8 mouse cellular contexts compared by ENCODE assay signal in genomic region chr10:120883069-120883415, GRCm38 (mm10). TPM values are rescaled to one million over a fixed set of nuclear protein-coding genes. Genes with fewer than 3 reads are reported as not detected.
DNase-seq lines count a peak whose midpoint lies in the region; ATAC-seq and TF ChIP-seq lines count a peak whose summit lies in the region.

No protein-coding gene starts in this region.

- H3K4me3 ChIP-seq in gastrocnemius, adult 2 months: peak overlapping the region; percentile 58
- peak overlapping the region; percentile 27 to 43; a peak in 3 of 4 replicates for H3K4me3 ChIP-seq in MEL (ENCODE audit: control insufficient read depth in 1 of 2, insufficient read depth in 1 of 2, low read depth in 2 of 2, low read length in 2 of 2)
- H3K4me3 ChIP-seq in hindbrain, embryonic 12.5 days: peak overlapping the region; percentile 35

- peak overlapping the region; percentile 17; the same call in 1 of the 2 replicates for H3K9ac ChIP-seq in MEL (ENCODE audit: control insufficient read depth, low read depth, low read length, poor library complexity, severe bottlenecking)
- peak overlapping the region; percentile 50; the same call in 1 of the 2 replicates for H3K9ac ChIP-seq in hindbrain, embryonic 12.5 days

- no peaks in the 10 kb centered on the region for H3K9me3 ChIP-seq in MEL (replicated peaks; ENCODE audit: insufficient read depth, low read length)
- H3K9me3 ChIP-seq in hindbrain, embryonic 12.5 days (replicated peaks): no peaks in the 10 kb centered on the region

- H3K79me2 ChIP-seq in MEL (ENCODE audit: control insufficient read depth, insufficient read depth, low read length, poor library complexity): no peaks in the 10 kb centered on the region

- no peak for TF ChIP-seq EP300 in MEL (IDR thresholded peaks at IDR 0.05; ENCODE audit: low read depth in 1 of 2, low read length in 2 of 2)

- peak overlapping the region; percentile 78 for H3K4me2 ChIP-seq in hindbrain, embryonic 12.5 days (replicated peaks)

- H3K27ac ChIP-seq in gastrocnemius, adult 2 months: peak overlapping the region; percentile 70
- H3K27ac ChIP-seq in MEL (ENCODE audit: control insufficient read depth, low read depth, low read length): no peak overlapping the region
- peak overlapping the region; percentile 71 for H3K27ac ChIP-seq in hindbrain, embryonic 12.5 days

- TF ChIP-seq CTCF in gastrocnemius, adult 2 months (IDR thresholded peaks at IDR 0.05): no peak
- no peak for TF ChIP-seq CTCF in MEL (IDR thresholded peaks at IDR 0.05 in 2 of 3, conservative IDR thresholded peaks at IDR 0.05 in 1 of 3; ENCODE audit: control insufficient read depth in 1 of 3, insufficient read depth in 1 of 3, low read depth in 2 of 3, low read length in 3 of 3, poor library complexity in 1 of 3, severe bottlenecking in 1 of 3)

- WGBS in hindbrain, embryonic 12.5 days: 3% methylated on average over 7 of the region's 7 CpGs

- no peak for TF ChIP-seq POLR2A in MEL (IDR thresholded peaks at IDR 0.05; ENCODE audit: control insufficient read depth in 1 of 2, insufficient read depth in 1 of 2, low read depth in 1 of 2, low read length in 2 of 2, poor library complexity in 1 of 2)

- TF ChIP-seq RAD21 in MEL (IDR thresholded peaks at IDR 0.05; ENCODE audit: low read depth, low read length): no peak

- 0 out of 4 replicates have a peak, but pooled peaks cover 0 to 2% of the 10 kb centered on the region in 2 experiments for H3K36me3 ChIP-seq in MEL (ENCODE audit: control insufficient read depth in 1 of 2, insufficient read depth in 2 of 2, low read length in 2 of 2)
- H3K36me3 ChIP-seq in hindbrain, embryonic 12.5 days: no peaks in the 10 kb centered on the region; the same call in 1 of the 2 replicates

- peak; percentile 35 for DNase-seq in gastrocnemius, adult 2 months
- no peak for DNase-seq in gastrocnemius, postnatal 14 days
- no peak for DNase-seq in MEL (ENCODE audit: low read depth, low spot score)
- DNase-seq in frontal cortex, adult 2 months (ENCODE audit: extremely low spot score in 1 of 2, low spot score in 1 of 2): no peak
- DNase-seq in left cerebral cortex, adult 11 months (ENCODE audit: low spot score): no peak

- peak; percentile 67 for ATAC-seq in hindbrain, embryonic 12.5 days (ENCODE audit: low FRiP score)
- peak; percentile 19 for ATAC-seq in megakaryocyte progenitor cell, adult 5-6 weeks (replicated peaks; ENCODE audit: poor library complexity)
- no peak; the same call in 1 of the 2 replicates for ATAC-seq in frontal cortex, adult (ENCODE audit: low TSS enrichment)

- H3K4me1 ChIP-seq in MEL (ENCODE audit: control insufficient read depth in 1 of 2, insufficient read depth in 2 of 2, low read length in 2 of 2): peaks cover 3 to 4% of the 10 kb centered on the region in 2 experiments; a peak in 2 of 4 replicates
- peaks cover 15% of the 10 kb centered on the region for H3K4me1 ChIP-seq in hindbrain, embryonic 12.5 days

- intact Hi-C loops in gastrocnemius, adult 2 months (cut with DNase I): no loop called here
- intact Hi-C loops in gastrocnemius, postnatal 14 days (cut with DNase I; ENCODE audit: low total_unique reads): no loop called here

- no peaks in the 10 kb centered on the region for H3K27me3 ChIP-seq in MEL (ENCODE audit: control insufficient read depth in 1 of 2, insufficient read depth in 2 of 2, low read length in 2 of 2)
- H3K27me3 ChIP-seq in hindbrain, embryonic 12.5 days: no peaks in the 10 kb centered on the region

TF ChIP-seq in MEL, 35 proteins besides CTCF, POLR2A, EP300 and RAD21:
- TF ChIP-seq ZC3H11A (IDR thresholded peaks at IDR 0.05; ENCODE audit: low read depth, low read length) (no peak), TAL1 (IDR thresholded peaks at IDR 0.05; ENCODE audit: low read length) (no peak), GABPA (IDR thresholded peaks at IDR 0.05; ENCODE audit: low read depth, low read length) (no peak), RCOR1 (IDR thresholded peaks at IDR 0.05; ENCODE audit: low read depth, low read length) (no peak), SMC3 (IDR thresholded peaks at IDR 0.05; ENCODE audit: low read depth, low read length) (no peak), UBTF (IDR thresholded peaks at IDR 0.05; ENCODE audit: borderline replicate concordance, insufficient read depth, low read depth, low read length) (no peak)

RNA-seq across cellular contexts. Expression of gene Msrb3, which starts 15.9 kb away (rescaled TPM):
- total RNA-seq in gastrocnemius, adult 2 months (2021): 100 to 1,000 TPM; 111 to 116 TPM
- 10 to 100 TPM; 88.3 to 90.4 TPM for total RNA-seq in gastrocnemius, postnatal 14 days (2021)
- total RNA-seq in MEL (2012; rRNA removed): 0.13 and 0.15 TPM in 2 replicates
- polyA plus RNA-seq in MEL (2012; ENCODE audit: insufficient read depth in 1 of 2, insufficient read length in 2 of 2, low read depth in 1 of 2, low replicate concordance in 2 of 2, missing spikeins in 1 of 2): under 1 TPM in 1 of 2 experiments, not detected in 1; 0.15 TPM
- polyA plus RNA-seq in hindbrain, embryonic 12.5 days (2016; fragmentation: Nextera tagmentation; extraction: Ambion mirVana): 6.3 TPM in 2 replicates
- total RNA-seq in megakaryocyte progenitor cell, adult 5-6 weeks (2015): 0.51 and 1.0 TPM in 2 replicates
- total RNA-seq in megakaryocyte progenitor cell, adult 5-6 weeks (2017): 1.0 and 1.3 TPM in 2 replicates
- polyA plus RNA-seq in frontal cortex, adult 2 months (2012; rRNA removed): 6.6 and 6.9 TPM in 2 replicates

Comparison
In these comparisons a context has a peak if more than half of its experiments do, and no peak if none do; other contexts are left out.
1. RNA of gene Msrb3, which starts 15.9 kb away (total RNA-seq): 111 to 116 TPM in gastrocnemius, adult 2 months and 88.3 to 90.4 TPM in gastrocnemius, postnatal 14 days; 0.51 to 1.3 TPM in megakaryocyte progenitor cell, adult 5-6 weeks and 0.13 to 0.15 TPM in MEL; every median in the first group is over 10 times any median in the second.
2. Peak in every context shown above with its lines, with median percentiles within 50 percentile points of each other: H3K4me3 ChIP-seq.